Mouse (Mus musculus) embryo, embryonic 10 days (tissue): ENCODE data around the gene Lrch1.

Experiments
- DNase-seq: peaks from one replicate; pipeline ENCODE4 v3.0.0-alpha.2; 2015; ENCODE audit warnings: low spot score

Lrch1 gene

GRCm38 (mm10) chr14:74852965-74853758, 94.5 kb downstream of the Lrch1 start:
- DNase-seq, result peak; percentile 19

DNA sequence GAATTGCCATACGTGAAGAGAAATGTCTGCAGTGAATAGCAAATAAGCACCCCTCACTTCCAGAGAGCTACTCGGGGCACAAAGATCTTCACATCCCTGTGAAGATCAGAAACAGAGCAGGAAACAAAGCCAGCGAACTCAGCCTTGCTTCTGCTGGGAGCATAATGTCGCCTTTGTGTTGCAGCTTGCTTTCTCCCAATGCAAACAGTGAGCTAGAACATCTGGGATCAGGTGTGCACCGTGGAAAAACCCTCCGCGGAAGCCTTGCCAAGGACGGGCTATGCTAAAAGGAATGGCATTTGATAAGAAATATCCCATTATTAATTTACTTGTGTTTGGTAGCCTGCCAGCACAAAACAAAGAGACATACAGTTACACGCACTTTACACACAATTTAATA, 95.8 kb downstream of the Lrch1 start:
- no peak for DNase-seq

GRCm38 (mm10) chr14:74849020-74849419, 98.7 kb downstream of the Lrch1 start:
- no peak for DNase-seq

GRCm38 (mm10) chr14:74848224-74848623, 99.5 kb downstream of the Lrch1 start:
- DNase-seq, result no peak

- no peak for DNase-seq
These were observed 100.2 kb downstream of the Lrch1 start for GRCm38 (mm10) chr14:74847311-74848133.

DNA sequence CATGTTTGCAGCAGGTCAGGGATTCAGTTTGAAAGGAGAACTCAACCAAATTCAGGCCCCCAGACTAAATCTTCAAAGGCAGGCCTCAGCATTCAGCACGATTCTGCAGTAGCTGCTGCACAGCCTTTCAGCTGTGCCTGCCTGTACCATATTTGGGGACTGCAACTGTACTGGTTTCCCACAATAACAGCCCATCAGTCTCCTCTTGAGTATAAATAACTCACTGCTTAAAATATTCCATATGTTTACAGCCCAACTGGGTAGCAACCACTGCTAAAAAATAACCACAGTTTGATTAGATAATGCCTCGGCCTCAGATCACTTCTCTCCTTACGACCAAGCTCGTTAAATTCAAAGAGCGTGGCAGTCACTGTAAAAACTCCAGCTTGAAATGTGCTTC, 101.0 kb downstream of the Lrch1 start:
- no peak for DNase-seq

DNA sequence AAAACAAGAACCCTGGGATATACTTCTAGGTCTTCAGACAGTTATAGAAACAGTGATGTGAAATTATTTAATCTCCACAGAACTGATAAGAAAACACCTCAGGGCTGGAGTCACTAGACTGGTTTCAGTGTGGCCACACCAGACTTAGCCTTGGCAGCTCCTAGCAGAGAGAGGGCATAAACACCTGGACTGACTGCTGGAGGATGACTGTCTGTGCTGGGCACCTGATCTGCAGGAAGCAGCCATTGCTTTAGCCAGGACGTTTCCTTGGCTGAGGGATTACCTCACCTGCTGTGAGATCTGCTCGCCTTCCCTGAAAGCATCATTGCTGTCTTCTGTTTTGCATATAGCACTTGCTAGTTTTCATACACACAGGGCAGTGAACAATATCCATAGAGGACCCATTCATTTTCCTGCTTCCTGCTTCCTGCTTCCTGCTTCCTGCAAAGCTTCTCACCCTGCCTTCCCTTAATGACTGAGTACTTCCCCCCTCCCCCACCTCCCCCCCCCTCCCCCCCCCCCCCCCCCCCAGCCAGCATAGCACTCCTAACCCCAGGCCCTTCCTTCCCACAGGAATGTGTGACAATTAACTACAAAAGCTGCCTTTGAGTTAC, 101.9 kb downstream of the Lrch1 start:
- no peak for DNase-seq

DNA sequence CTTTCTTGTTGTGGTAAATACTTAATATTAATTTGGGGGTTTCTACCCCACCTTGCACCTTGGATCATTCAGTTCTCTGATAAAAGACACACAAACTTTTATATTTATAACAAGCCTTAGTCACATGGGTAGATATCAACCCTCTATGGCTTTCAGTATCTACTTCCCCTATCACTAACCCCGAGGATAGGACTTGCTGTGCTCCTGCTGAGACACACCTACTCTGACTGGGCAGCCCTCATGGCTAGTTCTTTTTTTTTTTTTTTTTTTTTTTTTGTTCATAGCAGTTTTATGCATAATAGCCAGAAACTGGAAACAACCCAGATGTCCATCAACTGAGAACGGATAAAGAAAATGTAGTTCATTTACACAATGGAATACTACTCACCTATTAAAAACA, 106.0 kb downstream of the Lrch1 start:
- no peak for DNase-seq

- DNase-seq, result no peak
These were observed 106.4 kb downstream of the Lrch1 start for GRCm38 (mm10) chr14:74841297-74841696.

GRCm38 (mm10) chr14:74840820-74841219, 106.9 kb downstream of the Lrch1 start:
- DNase-seq, result no peak

GRCm38 (mm10) chr14:74840328-74840727, 107.3 kb downstream of the Lrch1 start:
- no peak for DNase-seq

GRCm38 (mm10) chr14:74838816-74839215, 108.9 kb downstream of the Lrch1 start:
- DNase-seq, result no peak

GRCm38 (mm10) chr14:74835010-74835409, 112.7 kb downstream of the Lrch1 start:
- DNase-seq, result no peak

DNA sequence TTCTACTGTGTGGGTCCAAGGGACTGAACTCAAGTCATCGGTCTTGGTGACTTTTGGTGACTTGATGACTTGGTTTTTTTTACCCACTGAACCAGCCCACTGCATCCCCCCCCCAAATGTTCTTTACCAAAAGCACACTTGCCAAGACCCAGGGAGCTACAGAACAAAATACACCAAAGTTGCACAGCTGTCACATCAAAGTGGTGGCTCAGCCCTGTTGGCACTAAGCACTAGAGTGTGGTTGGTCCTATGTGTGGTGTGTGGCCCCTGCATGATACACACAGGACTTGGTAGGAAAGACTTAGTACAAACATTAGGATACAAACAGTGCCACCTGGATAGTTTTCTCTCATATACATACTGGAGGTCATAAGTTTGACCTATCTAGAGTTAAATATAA, 113.5 kb downstream of the Lrch1 start:
- DNase-seq, result no peak

DNA sequence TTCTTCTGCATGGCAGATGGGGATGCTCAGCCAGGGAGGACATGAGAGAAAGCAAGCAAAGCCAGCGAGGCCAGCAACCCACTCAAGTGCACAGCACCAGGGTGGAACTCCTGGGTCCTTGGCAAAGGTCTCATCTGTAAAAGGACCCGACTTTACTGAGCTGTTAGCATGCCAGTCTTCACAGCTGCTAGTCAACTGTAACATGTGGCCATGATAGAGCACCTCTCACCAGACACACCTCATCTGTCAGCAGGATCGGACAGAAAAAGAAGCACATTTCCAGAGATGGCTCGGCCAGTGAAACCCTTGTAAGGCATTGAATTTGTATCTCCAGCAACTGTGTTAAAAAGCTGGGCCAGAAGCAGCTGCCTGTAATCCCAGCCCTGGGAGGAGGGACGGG, 116.0 kb downstream of the Lrch1 start:
- DNase-seq, result no peak

GRCm38 (mm10) chr14:74831050-74831449, 116.6 kb downstream of the Lrch1 start:
- DNase-seq, result peak; percentile 20

DNA sequence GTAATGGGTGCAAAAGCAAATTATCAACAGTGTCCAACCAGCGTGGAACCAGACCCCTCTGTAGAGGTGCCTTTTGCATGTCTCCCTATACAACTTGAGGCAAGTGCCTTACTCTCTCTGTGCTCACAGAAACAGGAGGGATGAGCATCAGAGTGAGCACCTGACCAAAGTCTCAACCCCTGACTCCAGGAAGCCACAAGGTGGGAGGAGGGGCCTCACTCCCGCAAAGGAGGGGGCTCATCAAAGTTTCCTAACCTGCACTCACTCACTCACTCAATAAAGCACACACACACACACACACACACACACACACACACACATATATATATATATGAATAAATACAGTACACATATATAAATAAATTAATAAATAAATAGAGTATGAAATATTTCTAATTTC, 117.1 kb downstream of the Lrch1 start:
- DNase-seq, result no peak

DNA sequence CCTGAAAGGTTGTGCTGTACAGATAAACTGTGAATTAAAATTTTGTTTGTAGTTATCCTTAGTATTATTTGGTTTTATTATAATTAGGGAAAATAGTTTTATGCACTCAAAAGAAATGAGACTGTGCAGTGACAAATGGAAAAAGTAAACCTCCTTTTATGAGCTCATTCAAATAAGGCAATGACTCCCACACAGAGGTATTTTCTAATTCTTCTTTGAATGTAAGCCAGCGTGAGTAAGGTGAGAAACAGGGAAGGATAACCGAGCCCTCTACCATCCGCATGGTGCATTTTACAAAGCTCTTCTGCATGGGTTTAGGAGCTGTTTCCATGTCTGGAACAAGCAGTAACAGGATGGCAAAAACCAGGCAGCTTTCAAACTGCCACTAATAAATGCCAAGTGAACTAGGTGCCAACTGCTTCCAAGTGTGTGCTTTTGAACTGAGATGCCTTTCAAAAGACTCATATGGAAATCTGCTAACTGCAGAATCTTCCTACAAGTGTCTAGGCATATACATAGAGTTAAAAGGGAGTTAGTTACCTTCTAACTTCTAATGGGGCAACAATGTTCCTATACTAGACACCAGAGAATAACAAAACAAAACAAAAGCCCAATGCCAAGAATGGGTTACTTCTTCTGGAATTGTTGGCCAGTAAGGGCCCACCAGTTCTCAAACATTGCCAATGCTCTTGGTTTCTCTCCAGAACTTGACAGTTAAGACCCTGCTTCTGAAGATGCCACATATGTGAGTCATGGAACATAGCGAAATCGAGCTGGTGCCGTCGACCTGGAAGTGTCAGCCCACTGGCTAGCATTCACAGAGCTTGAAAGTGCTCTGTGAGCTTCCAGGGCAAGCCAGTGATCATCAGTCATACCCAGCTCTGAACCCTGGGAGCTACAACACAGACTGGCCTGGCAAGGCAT, 124.7 kb downstream of the Lrch1 start:
- no peak for DNase-seq

- no peak for DNase-seq
These were observed 125.6 kb downstream of the Lrch1 start for GRCm38 (mm10) chr14:74822048-74822447.

DNA sequence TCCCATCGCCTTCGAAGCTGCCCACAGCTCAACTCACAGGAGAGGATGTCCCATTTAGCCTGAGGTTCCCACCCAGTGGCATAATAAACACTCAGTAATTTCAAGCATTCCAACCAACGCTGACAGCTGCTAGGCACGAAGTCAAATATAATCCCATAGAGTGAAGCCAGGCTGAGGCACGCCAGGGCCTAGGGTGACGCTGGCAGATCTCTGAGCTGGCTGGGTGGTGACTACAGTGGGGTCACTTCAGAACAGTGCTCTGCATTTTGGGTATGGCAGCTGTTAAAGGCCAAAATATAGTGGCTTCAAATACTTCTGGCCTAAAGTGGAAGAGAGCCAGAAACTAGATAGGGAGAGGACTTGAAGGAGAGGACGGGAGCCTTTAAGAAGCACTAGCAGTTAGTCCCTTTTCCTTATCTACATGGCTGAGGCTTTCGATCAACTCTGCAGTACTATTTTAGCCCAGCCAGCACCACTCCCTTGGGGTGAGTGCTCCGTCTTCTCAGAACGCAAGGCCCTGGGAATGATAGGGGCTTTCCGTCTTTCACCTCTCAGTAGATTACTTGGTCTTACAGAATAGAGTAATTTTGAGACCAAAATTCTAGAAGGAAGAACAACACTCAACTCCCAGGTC, 127.4 kb downstream of the Lrch1 start:
- no peak for DNase-seq

GRCm38 (mm10) chr14:74816705-74817104, 131.0 kb downstream of the Lrch1 start:
- no peak for DNase-seq
